Mouse (Mus musculus) cerebellum, adult 2 months (tissue): ENCODE data around the gene Spock1. TPM values are rescaled to one million over a fixed set of nuclear protein-coding genes. Genes with fewer than 3 reads are reported as not detected.

Experiments used
- DNase-seq, 2 experiments: peaks; one replicate each; pipeline ENCODE4 v3.0.0; 2021
- H3K27ac ChIP-seq: fragments of 200-500 bp; 2 replicates; pipeline ENCODE4 v1.5.1; 2012; ENCODE audit warnings: low read length, control low read depth, inconsistent platforms; ENCODE audit not compliant: insufficient read depth
- H3K27me3 ChIP-seq: fragments of 200-500 bp; 2 replicates; pipeline ENCODE4 v1.6.1; 2012; ENCODE audit warnings: inconsistent platforms, mild to moderate bottlenecking, low read length, moderate library complexity; ENCODE audit not compliant: control insufficient read depth, insufficient read depth
- H3K4me1 ChIP-seq: fragments of 200-500 bp; 2 replicates; pipeline ENCODE4 v1.6.1; 2011; ENCODE audit warnings: low read length; ENCODE audit not compliant: control insufficient read depth, insufficient read depth
- H3K4me3 ChIP-seq: fragments of 200-500 bp; replicated peaks from 2 replicates; pipeline ENCODE3; 2011; ENCODE audit warnings: mild to moderate bottlenecking, low read depth, low read length, control low read depth; ENCODE audit not compliant: insufficient read depth
- CTCF ChIP-seq: fragments of 200-500 bp; IDR thresholded peaks from 2 replicates; pipeline ENCODE4 v1.5.1; 2011; ENCODE audit warnings: low read depth, mild to moderate bottlenecking, control low read depth, low read length, moderate library complexity, borderline replicate concordance; ENCODE audit not compliant: insufficient read depth
- POLR2A ChIP-seq: fragments of 200-500 bp; IDR thresholded peaks from 2 replicates; pipeline ENCODE4 v1.6.1; 2011; ENCODE audit warnings: low read length, control low read depth, borderline replicate concordance; ENCODE audit not compliant: insufficient read depth
- WGBS: fragments of 180-500 bp; shearing (Covaris S2); methylation state at CpG from one replicate; pipeline ENCODE4 v1.1.7; 2018; 5-methylcytosine and 5-hydroxymethylcytosine counted together
- polyA plus RNA-seq: library from polyadenylated mRNA; depleted of rRNA; stranded (reverse); fragments of >200 nt; gene quantifications from 2 replicates; pipeline ENCODE4 v1.2.3, GENCODE M21; 2012; rRNA removed

Spock1 gene
- 144 and 147 TPM in 2 replicates for polyA plus RNA-seq

- under 1% methylated on average over 32 of the region's 32 CpGs for WGBS
- DNase-seq, result peak; percentile 94 to 98
- Histone ChIP-seq H3K4me1 (peaks cover 11% of the 10 kb centered on the region; the same call in 1 of the 2 replicates), H3K27me3 (no peaks in the 10 kb centered on the region), H3K4me3 (peak within 1 kb of the TSS; percentile 99), H3K27ac (peak within 1 kb of the TSS; percentile 70)
- TF ChIP-seq CTCF (peak; percentile 86), POLR2A (peak; percentile 57)
Observed at GRCm38 (mm10) chr13:57908266-57908582, at the start of gene Spock1. TSS of gene Spock1 (minus strand) at chr13:57908332.

- WGBS, result 19% methylated on average over 12 of the region's 12 CpGs
- H3K4me1 ChIP-seq, result peaks cover 35% of the 10 kb centered on the region
- 0 out of 2 replicates have a peak overlapping the region, but pooled peaks have one; percentile 8 for H3K27ac ChIP-seq
- DNase-seq, result peak; percentile 65 to 67
- no peak for TF ChIP-seq CTCF
- TF ChIP-seq POLR2A, result no peak
- H3K27me3 ChIP-seq, result no peaks in the 10 kb centered on the region
- H3K4me3 ChIP-seq, result no peak overlapping the region
Observed at GRCm38 (mm10) chr13:57950091-57950490, 42.0 kb upstream of the Spock1 start.

- TF ChIP-seq POLR2A, result no peak
- peak; percentile 7; the same call in 1 of the 2 replicates for TF ChIP-seq CTCF
- peak; percentile 88 to 89 for DNase-seq
- H3K4me1 ChIP-seq, result peaks cover 41% of the 10 kb centered on the region
- H3K27ac ChIP-seq, result peak overlapping the region; percentile 68
- 22% methylated on average over 4 of the region's 4 CpGs for WGBS
- H3K27me3 ChIP-seq, result no peaks in the 10 kb centered on the region
- H3K4me3 ChIP-seq, result no peak overlapping the region
Observed at GRCm38 (mm10) chr13:57949513-57949912, 41.4 kb upstream of the Spock1 start.

- 5% methylated on average over 11 of the region's 11 CpGs for WGBS
- peak; percentile 72 to 78 for DNase-seq
- no peak overlapping the region for H3K27ac ChIP-seq
- peaks cover 51% of the 10 kb centered on the region for H3K4me1 ChIP-seq
- TF ChIP-seq POLR2A, result no peak
- no peak for TF ChIP-seq CTCF
- no peak overlapping the region for H3K4me3 ChIP-seq
- H3K27me3 ChIP-seq, result no peaks in the 10 kb centered on the region
Observed at GRCm38 (mm10) chr13:57945197-57945596, 37.1 kb upstream of the Spock1 start.

- 75% methylated on average over 5 of the region's 5 CpGs for WGBS
- Histone ChIP-seq H3K27ac (no peak overlapping the region), H3K4me1 (peaks cover 45% of the 10 kb centered on the region), H3K4me3 (no peak overlapping the region), H3K27me3 (no peaks in the 10 kb centered on the region)
- no peak for DNase-seq
- TF ChIP-seq CTCF (no peak), POLR2A (no peak)
Observed at GRCm38 (mm10) chr13:57944434-57944833, 36.3 kb upstream of the Spock1 start.

- Histone ChIP-seq H3K4me1 (peaks cover 40% of the 10 kb centered on the region), H3K27ac (no peak overlapping the region), H3K4me3 (no peak overlapping the region), H3K27me3 (no peaks in the 10 kb centered on the region)
- TF ChIP-seq POLR2A (no peak), CTCF (no peak)
- peak in 1 of 2 experiments; percentile 36 for DNase-seq
Observed at GRCm38 (mm10) chr13:57943900-57944299, 35.8 kb upstream of the Spock1 start.

GRCm38 (mm10) chr13:57937463-57938229 is 29.5 kb upstream of the Spock1 start:
- peaks cover 14% of the 10 kb centered on the region for H3K4me1 ChIP-seq
- WGBS, result 86% methylated on average over 4 of the region's 4 CpGs
- no peak overlapping the region for H3K4me3 ChIP-seq
- TF ChIP-seq POLR2A (no peak), CTCF (no peak)
- H3K27ac ChIP-seq, result no peak overlapping the region
- no peak for DNase-seq
- H3K27me3 ChIP-seq, result no peaks in the 10 kb centered on the region

GRCm38 (mm10) chr13:57931998-57932397 is 23.9 kb upstream of the Spock1 start:
- WGBS, result 74% methylated on average over 9 of the region's 9 CpGs
- Histone ChIP-seq H3K4me1 (peaks cover 27% of the 10 kb centered on the region), H3K4me3 (no peak overlapping the region), H3K27ac (peak overlapping the region; percentile 73), H3K27me3 (no peaks in the 10 kb centered on the region)
- no peak for TF ChIP-seq CTCF
- no peak for TF ChIP-seq POLR2A
- DNase-seq, result no peak
